Mouse (Mus musculus): ENCODE data around the gene Mtmr14. TPM values are rescaled to one million over a fixed set of nuclear protein-coding genes. Genes with fewer than 3 reads are reported as not detected.

Mtmr14 gene
- polyA plus RNA-seq, 1 experiment = 45.1 TPM

- no peak for TF ChIP-seq GATA1 (IDR thresholded peaks at IDR 0.05; ENCODE audit: low read length)
Observed at GRCm38 (mm10) chr6:113263531-113263930, 25.9 kb downstream of the Mtmr14 start.

DNA sequence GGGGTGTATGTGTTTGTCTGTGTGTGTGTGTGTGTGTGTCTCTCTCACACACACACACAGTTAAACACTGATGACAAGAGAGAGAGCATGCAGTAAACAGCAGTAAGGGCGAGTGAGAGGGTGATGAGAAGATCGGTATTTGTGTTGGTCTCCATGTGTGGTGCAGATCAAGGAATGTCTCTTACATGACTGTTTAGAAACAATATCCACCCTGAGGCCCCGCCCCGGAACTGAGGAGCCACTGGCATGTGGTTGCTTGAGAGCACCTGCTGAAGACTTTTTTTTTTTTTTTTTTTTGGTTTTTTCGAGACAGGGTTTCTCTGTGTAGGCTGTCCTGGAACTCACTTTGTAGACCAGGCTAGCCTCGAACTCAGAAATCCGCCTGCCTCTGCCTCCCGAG, 26.8 kb downstream of the Mtmr14 start:
- no peak for TF ChIP-seq GATA1 (IDR thresholded peaks at IDR 0.05; ENCODE audit: low read length)

DNA sequence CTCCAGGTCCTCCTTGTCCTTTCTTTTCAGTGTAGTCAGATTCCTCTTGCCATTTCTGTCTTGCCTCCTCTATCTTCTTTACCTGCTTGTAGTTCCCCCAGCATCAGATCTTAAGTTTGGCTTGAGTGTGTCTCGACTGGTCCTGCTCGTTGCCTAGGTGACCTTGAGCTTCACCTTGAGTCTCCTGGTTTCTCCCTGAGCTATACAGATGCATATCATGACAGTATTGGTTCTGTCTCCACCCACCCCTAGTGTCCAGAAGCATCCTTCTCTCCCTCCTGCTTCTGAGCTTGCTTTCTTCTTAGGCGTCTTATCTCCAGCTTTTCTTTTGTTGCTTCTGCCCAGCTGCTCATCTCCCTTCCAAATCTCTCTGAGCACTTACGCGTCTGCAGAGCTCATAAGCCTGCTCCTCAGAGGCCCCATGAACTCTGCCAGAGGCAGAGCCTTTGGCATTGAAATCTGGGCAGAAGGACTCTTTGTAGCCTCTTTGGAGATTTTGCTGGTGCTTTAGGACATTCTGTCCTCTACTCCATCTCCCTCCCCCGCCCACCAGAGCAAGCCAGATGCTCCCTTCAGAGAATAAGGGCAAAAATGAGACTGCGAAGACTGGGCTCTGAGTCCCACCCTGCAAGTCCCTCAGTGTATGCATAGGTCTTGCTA, 29.5 kb downstream of the Mtmr14 start:
- TF ChIP-seq GATA1 (IDR thresholded peaks at IDR 0.05; ENCODE audit: low read length) = no peak

GRCm38 (mm10) chr6:113267988-113268387, 30.3 kb downstream of the Mtmr14 start:
- TF ChIP-seq GATA1 (IDR thresholded peaks at IDR 0.05; ENCODE audit: low read length) = no peak

DNA sequence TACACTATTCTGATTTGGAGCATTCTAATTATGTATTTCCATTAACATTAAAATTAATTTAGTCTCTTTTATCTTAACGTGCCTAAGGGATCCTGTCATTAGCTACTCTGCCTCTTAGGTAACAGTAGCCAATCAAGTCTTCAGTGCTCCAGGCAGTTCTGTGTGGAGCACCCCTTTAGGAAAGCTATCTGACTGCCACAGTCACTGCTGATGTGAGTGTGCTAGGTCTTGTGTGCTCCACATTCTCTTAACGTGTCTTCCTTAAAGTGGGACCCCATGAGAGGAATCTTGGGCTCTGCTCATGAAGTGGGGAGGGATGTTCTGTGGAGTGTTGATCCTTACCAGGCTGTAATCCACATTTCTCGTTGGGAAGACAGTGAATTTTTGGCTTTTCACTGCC, 34.7 kb downstream of the Mtmr14 start:
- no peak for TF ChIP-seq GATA1 (IDR thresholded peaks at IDR 0.05; ENCODE audit: low read length)

- TF ChIP-seq GATA1 (IDR thresholded peaks at IDR 0.05; ENCODE audit: low read length) = no peak
Observed at GRCm38 (mm10) chr6:113276846-113277245, 39.2 kb downstream of the Mtmr14 start.

GRCm38 (mm10) chr6:113281676-113282075, 44.0 kb downstream of the Mtmr14 start:
- TF ChIP-seq GATA1 (IDR thresholded peaks at IDR 0.05; ENCODE audit: low read length) = no peak

- no peak for TF ChIP-seq GATA1 (IDR thresholded peaks at IDR 0.05; ENCODE audit: low read length)
Observed at GRCm38 (mm10) chr6:113282101-113282802, 44.6 kb downstream of the Mtmr14 start, which contains the start of gene Cpne9. Cpne9 (plus strand) TSS chr6:113282307.

DNA sequence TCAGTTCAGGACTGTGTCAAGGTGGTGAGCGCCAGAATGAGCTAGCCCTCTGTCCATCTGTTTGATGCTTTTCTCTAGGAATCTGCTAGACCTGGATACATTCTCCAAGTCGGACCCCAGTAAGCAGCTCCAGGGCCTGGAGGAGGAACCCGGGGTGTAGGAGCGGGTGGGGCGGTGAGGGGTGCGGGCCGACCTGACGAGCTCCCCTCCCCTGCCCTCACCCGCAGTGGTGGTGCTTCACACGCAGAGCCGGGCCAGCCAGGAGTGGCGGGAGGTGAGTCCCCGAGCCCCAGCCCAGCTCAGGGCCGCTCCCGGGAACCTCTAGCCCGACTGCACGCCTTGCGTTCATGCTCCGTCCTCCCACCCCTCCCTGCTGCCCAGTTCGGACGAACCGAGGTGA, 45.3 kb downstream of the Mtmr14 start:
- no peak for TF ChIP-seq GATA1 (IDR thresholded peaks at IDR 0.05; ENCODE audit: low read length)

DNA sequence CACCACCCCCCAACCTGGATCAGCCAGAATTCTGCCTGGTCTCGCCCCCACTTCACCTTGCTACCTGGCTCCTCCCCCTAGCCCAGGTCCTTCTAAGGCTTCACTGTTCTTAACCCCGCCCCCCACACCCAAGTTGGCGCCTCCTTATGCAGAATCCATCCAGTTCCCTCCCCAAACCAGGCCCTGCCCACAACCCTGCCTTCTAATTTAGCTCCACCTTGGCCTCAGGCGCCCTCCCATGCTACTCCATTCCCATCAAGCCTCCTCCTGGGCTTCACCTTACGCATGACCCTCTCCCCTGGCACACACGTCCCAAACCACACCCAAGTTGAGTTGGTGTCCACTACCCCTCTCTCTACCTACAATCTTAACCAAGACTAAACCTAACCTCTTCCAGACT, 45.9 kb downstream of the Mtmr14 start:
- no peak for TF ChIP-seq GATA1 (IDR thresholded peaks at IDR 0.05; ENCODE audit: low read length)

GRCm38 (mm10) chr6:113284931-113285330, 47.3 kb downstream of the Mtmr14 start:
- no peak for TF ChIP-seq GATA1 (IDR thresholded peaks at IDR 0.05; ENCODE audit: low read length)

- no peak for TF ChIP-seq GATA1 (IDR thresholded peaks at IDR 0.05; ENCODE audit: low read length)
Observed at GRCm38 (mm10) chr6:113286316-113286715, 48.7 kb downstream of the Mtmr14 start.

DNA sequence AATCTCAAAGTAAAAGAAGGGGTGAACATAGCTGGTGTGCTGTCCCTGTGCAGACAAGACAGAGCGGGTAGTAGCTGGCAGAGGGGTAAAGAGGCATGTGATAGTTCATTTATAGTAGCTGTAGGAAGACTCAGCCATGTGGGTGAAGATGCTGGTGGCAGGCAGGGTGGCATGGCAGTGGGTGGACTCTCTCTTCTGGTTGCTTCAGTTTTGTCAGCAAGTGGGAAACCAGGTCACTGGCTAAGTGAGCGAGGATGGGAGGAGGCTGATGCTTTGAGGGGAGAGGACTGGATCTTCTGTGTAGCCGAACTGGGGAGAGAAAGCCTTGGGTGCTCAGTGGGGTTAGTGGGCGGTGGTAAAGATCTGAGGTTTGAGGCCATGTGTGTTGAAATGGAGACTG, 49.6 kb downstream of the Mtmr14 start:
- no peak for TF ChIP-seq GATA1 (IDR thresholded peaks at IDR 0.05; ENCODE audit: low read length)

DNA sequence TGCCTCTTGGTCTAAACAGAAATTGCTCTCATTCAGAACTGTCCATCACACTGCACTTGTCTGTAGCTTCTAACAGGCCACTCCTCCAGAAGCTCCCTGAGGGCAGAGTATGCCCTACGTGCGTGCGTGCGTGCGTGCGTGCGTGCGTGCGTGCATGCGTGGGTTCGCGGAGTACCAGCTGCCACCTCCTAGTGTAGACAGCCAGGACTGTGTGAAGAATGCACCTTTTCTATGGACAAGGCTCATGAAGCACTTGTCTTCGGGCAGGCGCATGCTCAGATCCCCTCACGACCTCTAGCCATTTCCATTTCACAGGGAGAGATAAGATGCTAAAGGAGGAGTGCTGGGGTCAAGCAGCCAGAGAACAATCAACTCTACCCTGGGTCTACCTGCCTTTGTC, 51.7 kb downstream of the Mtmr14 start:
- TF ChIP-seq GATA1 (IDR thresholded peaks at IDR 0.05; ENCODE audit: low read length) = no peak

- no peak for TF ChIP-seq GATA1 (IDR thresholded peaks at IDR 0.05; ENCODE audit: low read length)
Observed at GRCm38 (mm10) chr6:113290346-113290745, 52.7 kb downstream of the Mtmr14 start.

DNA sequence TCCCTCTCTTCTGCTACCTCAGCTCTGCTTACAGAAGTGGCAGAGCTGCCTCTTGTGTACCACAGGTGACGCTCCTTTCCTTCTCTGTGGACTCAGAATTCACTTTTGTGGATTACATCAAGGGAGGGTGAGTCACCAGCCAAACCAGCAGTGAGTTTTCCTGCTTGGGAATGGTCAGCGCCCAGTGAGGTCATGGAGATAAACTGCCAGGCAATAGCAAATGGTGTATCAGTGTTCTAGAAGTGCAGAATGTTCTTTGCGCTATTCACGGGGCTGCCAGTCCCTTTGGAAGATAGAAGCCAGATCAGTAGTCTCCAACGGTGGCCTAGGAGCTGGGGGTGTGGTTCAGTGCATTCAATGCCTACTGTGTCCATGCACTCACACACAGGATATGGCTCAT, 55.3 kb downstream of the Mtmr14 start:
- no peak for TF ChIP-seq GATA1 (IDR thresholded peaks at IDR 0.05; ENCODE audit: low read length)

DNA sequence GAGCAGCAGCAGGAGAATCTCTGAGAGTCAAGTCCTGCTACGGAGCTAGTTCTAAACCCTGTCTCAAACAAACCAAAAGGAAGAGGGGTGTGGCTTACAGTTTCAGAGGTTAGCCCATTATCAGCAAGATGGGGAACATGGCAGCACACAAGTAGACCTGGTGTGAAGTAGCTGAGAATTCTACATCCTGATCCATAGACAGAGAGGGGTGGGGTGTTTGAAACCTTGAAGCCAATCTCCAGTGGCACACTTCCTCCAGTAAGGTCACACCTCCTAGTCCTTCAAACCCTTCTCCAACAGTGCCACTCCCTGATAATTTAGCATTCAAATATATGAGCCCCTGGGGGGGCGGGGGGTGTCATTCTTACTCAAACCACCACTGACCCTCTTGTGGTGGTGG, 58.4 kb downstream of the Mtmr14 start:
- TF ChIP-seq GATA1 (IDR thresholded peaks at IDR 0.05; ENCODE audit: low read length) = no peak
